Mouse (Mus musculus) R1 (cell line): ENCODE measurements around the gene Mus81.

ENCODE experiments used
- DNase-seq: peaks from one replicate; pipeline ENCODE4 v3.0.0-alpha.2; 2018; ENCODE audit warnings: low read depth, low spot score

Mus81 gene

DNA sequence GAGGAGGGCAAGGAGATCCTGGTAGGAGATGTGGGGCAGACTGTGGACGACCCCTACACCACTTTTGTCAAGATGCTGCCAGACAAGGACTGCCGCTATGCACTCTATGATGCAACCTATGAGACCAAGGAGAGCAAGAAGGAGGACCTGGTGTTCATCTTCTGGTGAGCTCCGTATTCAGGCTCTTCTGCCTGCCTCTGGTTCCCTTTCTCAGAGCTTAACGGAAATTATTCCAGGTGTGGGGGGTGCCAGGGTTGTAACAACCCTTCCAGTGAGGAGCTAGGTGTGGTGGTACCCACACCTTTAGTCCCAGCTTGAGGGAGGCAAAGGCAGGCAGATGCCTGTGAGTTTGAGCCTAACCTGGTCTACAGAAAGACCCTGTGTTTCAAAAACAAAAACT, 4.4 kb upstream of the Mus81 start:
- no peak for DNase-seq

DNA sequence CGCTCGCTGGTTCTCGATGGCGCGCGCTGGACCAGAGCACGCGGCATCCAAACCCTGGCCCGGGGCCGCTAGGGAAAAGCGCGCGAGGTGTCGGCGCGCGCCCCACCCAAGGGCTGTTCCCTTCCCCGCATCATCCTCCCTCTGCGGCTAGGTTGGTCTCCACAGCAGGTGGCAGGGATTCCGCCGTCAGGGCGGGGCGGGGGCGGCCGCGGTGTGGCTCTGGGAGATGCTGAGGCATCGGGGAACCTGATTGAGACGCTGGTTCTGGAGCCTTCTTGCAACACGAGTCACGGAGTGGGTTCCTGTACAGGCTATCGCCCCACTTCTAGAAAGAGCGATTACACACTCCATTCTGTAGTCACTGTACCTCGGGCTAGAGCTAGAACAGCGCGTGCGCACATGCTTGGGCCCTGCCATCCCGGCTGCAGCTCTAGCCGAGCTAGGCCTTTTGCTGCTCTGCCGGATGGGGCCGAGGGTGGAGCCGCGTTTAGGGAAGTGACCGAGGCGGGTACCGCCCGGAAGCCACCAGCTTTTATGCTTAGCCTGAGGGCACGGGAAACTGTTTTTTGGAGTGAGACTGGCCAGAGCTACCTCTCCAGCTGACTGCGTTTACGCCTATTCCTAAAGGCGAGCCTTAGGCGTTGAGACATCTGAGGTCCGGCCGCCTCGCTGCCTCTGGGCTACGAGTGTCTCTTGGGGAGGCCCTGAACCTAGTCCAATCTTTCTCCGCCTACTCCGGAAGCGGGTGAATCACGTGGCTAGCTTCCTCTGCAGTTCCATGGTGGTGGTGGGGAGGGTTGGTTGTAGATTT, 2.9 kb upstream of the Mus81 start:
- peak; percentile 92 for DNase-seq

DNA sequence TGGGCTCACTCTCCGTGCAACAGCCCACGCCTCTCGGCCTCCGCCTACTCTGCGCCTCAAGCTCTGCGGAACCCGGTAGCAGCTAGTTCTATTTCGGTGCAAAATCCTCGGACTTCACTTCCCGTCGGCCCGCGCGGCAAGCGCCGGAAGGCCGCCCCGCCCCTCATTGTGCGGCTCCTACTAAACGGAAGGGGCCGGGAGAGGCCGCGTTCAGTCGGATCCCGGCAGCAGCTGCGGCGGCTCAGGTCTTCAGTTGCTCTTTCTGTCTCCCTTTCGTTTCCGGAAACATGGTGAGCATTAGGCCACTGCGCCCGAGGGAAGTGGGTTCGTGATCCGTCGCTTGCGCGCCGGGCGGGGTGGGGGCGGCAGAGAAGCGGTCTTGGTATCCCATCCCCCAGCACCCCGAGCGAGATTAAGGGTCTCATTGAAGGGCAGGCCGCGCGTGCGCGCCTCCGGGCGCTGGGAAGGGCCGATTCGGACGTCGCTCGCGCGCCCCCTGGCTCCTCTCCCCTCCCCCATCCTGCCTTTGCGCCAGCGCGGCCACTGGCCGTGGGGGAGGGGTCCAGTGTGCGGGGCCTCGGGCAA, 2.2 kb upstream of the Mus81 start, which contains the start of gene Cfl1:
Gene Cfl1, plus strand, starts transcription at position 143 of the 585 bp plus-strand sequence.
- peak; percentile 97 for DNase-seq

DNA sequence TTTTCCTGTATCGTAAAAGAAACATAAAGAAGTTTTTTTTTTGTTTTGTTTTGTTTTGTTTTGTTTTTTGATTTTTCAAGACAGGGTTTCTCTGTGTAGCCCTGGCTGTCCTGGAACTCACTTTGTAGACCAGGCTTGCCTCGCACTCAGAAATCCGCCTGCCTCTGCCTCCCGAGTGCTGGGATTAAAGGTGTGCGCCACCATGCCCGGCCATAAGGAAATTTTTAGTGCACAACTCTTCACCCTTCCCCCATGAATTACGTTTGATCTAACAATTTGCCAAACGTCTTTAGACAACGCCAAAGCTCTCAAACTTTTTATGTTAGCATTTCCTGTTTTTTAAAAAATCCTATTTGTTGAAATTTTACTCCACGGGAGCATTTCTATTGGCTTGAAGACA, 1.5 kb upstream of the Mus81 start:
- DNase-seq: peak; percentile 19

DNA sequence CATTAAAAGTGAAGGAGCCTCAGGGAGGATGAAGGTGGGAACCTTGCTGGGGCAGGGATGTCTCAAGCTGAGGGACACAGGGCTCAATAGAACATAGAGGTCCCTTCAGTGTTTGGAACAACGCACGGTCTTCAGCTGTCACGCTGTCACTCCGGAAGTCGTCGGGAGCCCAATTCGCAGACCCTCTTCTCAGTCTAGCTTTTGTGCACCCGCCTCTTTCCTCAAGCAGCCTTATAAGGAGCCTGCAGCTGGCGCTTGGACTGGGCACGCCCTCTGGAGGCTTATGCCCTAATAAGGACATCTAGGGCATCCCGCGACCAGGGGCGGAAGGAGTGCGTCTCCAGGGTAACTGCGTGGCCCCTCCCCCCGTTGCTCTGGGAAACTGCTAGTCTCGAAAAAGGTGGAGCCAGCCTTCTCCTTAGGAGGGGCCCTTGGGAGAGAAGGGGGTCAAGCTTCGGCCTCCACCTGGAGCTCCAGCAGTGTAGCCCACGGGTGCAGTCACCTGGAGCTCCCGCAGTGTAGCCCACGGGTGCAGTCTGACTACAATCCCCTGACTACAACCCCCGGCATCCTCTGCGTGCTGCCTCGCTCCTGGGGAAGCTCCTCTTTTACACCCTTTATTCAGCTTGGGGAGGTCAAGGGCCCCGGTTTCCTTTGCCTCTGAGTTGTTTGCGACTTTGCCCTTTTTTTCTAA, 823 bp upstream of the Mus81 start:
- DNase-seq: peak; percentile 100

DNA sequence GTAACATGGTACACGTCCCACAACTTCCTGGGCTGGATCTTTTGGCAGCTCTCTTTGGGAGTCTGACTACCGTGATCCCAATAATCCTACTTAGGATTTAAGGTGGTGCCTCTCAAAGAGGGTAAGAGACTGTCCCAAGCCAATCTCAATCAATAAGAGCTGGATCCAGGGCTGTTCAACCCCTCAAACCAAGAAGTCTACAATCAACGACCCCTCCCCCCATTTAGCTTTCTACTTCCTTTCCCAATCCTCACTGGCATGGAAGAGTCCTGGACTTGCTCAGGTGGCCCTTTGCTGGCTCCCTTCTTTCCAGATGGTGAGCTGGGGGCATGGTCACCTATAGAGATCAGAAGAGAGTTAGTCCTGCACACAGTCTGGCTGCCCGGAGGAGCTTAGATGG, 1.4 kb downstream of the Mus81 start:
- DNase-seq: no peak

DNA sequence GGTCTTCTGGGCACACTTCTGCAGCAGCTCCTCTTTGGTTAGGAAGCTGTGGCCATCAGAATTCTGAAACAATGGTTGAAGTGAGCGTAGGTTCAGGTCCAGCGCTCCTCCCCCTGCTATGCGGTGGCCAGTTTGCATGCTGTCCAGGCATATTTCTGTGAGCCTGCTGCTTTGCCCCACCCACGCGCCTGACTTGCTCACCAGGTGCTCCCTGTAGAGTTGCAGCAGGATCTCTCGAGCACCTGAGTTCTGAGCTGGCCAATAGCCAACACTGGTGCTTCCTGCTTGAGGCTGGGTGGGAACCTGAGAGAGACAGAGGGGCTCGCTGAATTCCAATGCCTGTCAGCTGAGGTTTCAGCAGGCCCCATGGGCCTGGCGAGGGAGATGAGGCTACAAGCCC, 1.9 kb downstream of the Mus81 start:
- no peak for DNase-seq

DNA sequence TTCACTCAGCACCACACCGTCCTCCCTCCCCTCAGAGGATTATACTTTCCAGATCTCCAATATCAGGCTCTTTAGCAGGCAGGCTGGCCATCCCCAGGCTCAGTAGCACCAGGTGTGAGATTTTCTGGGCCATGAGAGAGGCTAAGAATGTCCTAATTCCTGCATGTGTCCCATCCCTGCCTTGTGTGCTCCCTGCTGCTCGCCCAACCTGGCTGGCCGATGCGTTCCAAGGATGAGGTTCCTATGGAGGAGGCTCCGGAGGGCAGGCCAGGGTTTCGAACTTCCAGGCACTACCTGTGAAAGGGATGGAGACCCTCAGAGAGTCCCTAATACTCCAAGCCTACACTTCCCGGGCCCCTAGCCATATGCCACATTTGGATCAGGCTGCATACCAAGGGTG, 2.4 kb downstream of the Mus81 start:
- DNase-seq: no peak

DNA sequence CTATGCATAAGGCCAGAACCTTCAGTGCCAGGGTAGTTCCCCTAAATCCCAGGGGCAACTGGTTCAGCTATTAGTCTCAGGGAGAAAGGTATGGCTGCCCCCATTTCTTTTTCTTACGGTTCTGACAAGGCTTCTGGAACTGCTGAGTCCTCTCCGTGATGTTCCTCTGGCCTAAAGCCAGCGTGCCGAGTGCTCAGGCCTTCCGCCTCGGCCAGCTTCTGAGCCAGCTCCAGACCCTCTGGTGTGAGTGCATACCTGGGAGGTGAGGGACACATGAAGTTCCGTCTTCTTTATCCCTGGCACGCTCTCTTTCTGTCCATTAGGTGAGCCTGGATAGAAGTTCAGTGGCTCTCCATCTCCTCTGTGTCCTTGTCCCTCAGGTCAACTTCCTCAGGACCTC, 2.8 kb downstream of the Mus81 start:
- no peak for DNase-seq

DNA sequence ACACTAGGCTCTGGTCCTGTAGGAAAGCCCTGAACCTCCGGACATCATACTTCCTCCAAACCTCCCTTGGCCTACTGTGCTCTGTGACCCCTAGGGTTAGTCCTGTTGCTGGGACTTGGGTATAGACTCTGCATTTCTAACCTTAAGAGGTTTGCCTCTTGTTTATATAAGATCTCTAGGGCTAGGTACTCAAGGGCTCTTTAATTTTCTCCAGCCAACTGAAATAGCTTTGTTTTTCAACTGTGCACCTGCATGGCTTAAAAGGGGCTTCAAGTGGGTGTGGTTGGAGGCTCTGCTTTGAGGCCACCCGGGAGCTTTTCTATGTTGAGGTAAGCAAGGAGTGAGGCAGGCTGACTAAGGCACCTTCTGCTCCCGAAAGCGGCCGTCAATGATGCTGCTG, 3.7 kb downstream of the Mus81 start:
- no peak for DNase-seq

DNA sequence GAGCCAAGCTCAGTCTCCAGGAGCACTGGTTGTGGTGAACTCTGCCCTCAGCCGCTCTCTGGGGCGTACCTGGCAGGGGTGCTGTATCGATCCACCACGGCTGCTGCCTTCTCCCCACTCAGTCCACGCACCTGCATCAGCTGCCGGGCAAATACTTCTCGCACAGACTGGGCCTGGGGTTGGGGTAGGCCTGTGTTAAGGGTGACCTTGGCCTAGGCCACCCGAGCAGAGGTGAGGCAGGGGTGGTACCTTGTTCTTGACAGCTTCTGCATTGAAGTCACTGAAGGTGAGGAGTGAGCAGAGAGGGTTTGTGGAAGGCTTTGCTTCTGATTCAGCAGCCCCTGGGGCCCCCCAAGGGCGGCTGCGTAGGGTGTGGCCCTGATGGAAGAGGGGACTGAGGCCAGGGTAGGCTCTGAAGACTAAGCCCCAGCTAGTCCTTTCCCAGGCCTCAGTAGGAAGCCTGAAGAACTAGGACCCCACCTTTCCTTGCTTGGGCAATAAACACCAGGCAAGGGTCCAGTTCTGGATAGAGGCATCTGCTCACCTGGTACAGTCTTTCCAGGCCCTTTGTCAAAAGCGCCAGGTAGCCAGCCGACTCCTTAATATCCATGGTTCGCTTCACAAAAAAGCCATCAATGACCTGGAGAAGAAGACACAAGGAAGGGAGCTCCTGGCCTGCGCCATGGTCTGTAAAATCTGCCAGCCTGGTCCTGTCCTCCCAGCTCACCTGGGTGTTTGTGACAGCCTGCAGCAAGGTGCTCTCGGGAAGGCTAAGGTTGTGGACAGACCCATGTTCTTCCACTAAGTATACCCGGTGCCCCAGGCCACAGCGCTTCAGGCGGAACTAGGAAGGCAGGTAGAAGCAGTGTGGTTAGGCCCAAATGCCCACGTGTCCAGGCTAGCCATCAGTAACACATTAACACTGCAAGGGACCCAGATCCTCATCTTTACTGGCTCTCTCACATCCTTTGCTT, 4.5 kb downstream of the Mus81 start:
- no peak for DNase-seq

DNA sequence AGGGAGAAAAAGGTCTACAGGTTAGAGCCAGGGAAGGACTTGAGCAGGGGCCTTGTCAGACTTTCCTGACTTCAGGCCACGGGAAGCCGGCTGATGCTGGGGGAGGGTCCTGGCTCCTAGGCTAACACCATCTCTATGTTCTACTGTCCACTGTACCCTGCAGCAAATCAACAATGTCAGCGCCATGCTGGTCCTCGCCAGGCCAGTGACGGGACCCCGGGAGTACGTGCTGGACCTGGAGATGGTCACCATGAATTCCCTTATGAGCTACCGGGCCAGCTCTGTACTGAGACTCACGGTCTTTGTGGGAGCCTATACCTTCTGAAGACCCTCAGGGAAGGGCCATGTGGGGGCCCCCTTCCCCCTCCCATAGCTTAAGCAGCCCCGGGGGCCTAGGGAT, 6.8 kb downstream of the Mus81 start:
- no peak for DNase-seq

DNA sequence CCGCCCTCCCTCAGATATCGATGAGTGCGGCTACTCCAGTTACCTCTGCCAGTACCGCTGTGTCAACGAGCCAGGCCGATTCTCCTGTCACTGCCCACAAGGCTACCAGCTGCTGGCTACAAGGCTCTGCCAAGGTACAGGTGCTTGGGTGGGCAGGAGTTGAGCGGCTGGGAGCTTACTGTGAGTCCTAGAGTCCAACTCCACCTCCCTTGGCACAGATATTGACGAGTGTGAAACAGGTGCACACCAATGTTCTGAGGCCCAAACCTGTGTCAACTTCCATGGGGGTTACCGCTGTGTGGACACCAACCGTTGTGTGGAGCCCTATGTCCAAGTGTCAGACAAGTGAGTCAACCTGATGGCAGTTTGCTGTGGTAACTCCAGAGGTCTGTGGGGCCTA, 8.2 kb downstream of the Mus81 start:
- no peak for DNase-seq

DNA sequence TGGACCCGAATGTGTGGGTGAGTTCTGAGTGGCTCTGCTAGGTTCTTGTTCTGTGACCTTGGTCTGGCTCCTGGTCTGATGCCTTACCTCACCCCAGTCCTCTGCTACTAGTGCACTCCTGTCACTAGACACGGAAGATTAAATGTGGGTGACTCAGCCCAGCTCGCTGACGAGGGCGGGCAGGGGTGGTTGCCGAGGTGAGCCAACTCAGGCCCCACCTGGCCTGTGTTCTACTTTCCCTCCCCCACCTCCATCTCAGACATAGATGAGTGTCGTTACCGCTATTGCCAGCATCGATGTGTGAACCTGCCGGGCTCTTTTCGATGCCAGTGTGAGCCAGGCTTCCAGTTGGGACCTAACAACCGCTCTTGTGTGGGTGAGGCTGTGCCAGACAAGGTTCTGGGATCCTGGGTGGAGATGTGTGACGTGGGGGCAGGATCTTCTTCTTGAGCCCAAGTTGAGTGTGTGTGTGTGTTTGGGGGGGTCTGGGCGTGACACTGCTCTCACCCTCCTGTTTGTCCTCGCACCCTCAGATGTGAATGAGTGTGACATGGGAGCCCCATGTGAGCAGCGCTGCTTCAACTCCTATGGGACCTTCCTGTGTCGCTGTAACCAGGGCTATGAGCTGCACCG, 10.4 kb downstream of the Mus81 start:
- no peak for DNase-seq

DNA sequence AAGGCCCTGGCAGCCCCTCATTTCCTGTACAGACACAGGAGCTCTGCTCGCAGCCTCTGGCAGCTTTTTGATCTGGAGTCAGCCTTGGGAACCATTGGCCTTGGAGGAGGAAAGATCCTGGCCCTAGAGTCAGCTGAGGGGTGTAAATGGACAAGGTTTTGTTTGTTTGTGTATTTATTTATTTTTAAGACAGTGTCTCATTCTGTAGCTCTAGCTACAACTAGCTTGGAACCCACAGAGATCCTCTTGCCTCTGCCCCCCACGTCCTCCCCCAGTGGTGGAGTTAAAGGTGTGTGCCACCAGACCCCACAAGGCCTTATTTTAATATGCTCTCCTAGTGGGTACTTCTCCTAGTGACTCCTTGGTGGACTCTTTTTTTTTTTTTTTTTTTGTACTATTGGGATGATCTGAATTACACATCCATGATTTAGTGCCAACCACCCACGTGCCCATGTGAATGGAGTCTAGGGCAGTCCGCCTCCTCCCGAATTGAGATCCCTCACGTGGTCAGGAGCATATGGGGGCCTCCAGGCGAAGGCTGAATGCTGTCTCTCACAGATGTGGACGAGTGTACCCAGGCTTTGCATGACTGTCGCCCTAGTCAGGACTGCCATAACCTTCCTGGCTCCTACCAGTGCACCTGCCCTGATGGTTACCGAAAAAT, 11.1 kb downstream of the Mus81 start:
- DNase-seq: no peak

DNA sequence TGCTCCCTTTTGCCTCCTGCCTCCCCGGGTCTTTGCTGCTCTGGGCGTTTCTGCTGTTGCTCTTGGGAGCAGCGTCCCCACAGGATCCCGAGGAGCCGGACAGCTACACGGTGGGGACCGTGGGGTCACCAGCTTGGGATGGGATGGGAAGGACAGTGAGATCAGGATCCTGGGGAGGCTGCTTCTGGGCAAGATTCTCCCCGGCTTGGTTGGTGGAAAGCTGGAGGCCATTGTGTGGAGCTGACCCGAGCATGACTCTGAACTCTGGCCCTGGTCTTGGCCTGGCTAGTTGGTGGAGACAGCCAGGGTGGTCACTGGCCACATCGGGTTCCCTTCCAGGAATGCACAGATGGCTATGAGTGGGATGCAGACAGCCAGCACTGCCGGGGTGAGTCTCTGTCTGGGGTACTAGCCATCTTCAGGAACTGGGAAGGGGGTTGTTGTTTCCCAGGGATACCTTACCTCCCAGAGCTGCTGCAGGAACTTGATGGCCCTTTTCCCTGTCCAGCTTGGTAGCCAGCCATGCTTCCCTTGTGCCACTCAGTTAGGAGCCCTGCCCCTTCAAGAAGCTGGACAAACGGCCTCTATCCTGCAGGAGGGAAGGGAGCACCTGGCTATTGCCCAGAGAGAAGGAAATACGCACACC, 13.0 kb downstream of the Mus81 start:
- no peak for DNase-seq

DNA sequence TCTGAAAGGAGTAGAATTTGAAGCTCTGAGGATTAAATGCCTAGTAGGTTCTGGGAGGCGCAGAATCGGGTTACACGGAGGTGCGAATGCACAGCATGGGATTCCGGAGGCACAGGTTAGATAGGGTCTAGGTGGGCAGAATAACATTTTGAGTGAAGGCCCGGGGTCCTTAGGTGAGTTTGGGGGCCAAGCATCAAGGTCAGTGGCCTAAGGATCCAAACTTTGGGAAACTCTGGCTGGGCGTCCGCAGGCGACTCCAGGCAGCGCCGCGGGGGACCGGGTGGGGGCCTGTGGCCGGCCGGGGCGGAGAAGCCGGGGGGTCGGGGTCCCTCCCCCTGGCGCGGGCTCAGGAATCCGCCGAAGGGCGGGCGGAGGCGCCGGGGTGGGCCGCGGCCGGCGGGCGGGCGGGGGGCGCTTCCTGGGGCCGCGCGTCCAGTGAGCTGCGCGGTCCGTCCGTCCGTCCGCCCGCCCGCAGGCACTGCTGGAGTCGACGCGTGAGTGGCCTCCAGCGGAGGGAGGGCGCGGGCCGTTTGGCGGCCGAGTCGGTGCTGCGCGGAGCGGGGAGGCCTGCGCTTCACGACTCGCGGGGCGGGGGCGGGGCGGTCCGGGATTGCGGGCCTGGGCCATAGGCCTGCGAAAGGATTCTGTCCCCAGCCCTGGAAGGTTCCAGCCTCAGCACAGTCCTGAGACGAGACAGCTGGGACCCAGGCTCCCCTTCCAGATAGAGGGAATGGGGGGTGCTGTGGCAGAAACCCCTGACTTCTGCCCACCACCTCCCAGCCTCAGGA, 13.7 kb downstream of the Mus81 start:
- peak; percentile 27 for DNase-seq

DNA sequence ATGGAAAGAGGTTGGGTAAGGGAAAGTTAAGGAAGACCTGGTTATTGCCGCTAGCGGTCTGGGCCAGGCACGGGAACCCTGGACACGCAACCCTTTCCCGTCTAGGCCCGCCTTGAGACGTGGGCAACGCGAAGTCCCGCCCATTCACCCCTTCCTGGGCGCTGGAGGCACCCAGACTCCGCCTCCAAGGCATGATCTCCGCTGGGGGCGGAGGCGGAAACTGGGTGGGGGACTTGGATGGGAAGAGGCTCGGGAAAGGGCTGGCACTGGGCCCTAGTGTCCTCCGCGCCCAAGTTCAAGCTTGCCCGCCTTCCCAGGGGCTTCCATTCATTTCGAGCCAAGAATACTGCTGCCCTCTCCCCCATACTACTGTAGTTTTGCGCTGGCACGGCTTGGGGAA, 14.5 kb downstream of the Mus81 start, which contains the start of gene Efemp2:
Gene Efemp2, plus strand, starts transcription at position 235 of the 400 bp plus-strand sequence.
- peak; percentile 75 for DNase-seq

DNA sequence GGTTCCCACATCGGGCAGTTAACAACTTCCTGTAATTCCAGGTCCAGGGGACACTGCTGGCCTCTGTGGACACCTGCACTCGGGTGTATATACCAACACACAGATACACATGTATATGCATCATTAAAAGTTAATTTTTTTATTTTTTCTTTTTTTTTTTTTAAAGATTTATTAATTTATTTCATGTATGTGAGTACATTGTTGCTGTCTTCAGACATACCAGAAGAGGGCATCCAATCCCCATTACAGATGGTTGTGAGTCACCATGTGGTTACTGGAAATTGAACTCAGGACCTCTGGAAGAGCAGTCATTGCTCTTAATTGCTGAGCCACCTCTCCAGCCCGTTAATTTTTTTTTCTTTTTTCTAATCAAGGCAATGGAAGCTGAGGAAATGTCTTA, 15.3 kb downstream of the Mus81 start:
- no peak for DNase-seq
